Mouse (Mus musculus): ENCODE results near the gene Prdm9. TPM values are rescaled to one million over a fixed set of nuclear protein-coding genes. Genes with fewer than 3 reads are reported as not detected.

The Prdm9 gene
- polyA plus RNA-seq, 1 experiment, result 7.9 TPM

GRCm38 (mm10) chr17:15536457-15536904 lies 27.7 kb downstream of the Prdm9 start:
- Histone ChIP-seq H3K27me3 (ENCODE audit: control insufficient read depth, insufficient read depth, low read length, poor library complexity, severe bottlenecking) (peaks cover 8% of the 10 kb centered on the region), H3K9ac (ENCODE audit: low read depth, poor library complexity, severe bottlenecking) (peak overlapping the region; percentile 29), H3K9me3 (replicated peaks; ENCODE audit: control insufficient read depth, insufficient read depth, low read length, poor library complexity, severe bottlenecking) (no peaks in the 10 kb centered on the region), H3K27ac (ENCODE audit: insufficient read depth, low read length) (no peak overlapping the region), H3K36me3 (ENCODE audit: control insufficient read depth, insufficient read depth, low read length, poor library complexity, severe bottlenecking) (no peaks in the 10 kb centered on the region), H3K4me3 (ENCODE audit: low read depth, low read length) (peak overlapping the region; percentile 57), H3K4me1 (ENCODE audit: control insufficient read depth, insufficient read depth, low read length) (no peaks in the 10 kb centered on the region)
- TF ChIP-seq EP300 (IDR thresholded peaks at IDR 0.05; ENCODE audit: insufficient read depth, low read depth, low read length), result no peak
- TF ChIP-seq CTCF (IDR thresholded peaks at IDR 0.05; ENCODE audit: low read depth, low read length), result no peak
- no peak for TF ChIP-seq POLR2A (IDR thresholded peaks at IDR 0.05; ENCODE audit: insufficient read depth, low read length)

DNA sequence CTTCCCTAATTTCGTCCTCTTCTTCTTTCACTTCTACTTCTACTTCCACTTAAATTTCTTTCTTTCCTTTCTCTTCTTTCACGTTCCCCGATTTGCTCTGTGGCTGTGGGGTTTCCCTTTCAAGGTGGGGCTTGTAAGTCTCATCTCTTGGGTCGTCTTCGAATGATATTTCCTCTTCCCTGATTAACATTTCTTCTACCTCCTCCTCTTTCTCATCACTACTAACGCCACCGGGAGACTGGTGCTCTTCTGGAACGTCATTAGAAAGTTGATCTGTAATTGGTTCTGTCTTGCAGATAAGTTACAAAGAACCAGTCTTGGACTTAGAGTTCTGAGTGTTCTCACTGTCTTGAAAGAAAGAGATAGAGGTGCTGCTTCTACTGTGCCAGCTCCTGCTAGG lies 28.2 kb downstream of the Prdm9 start:
- Histone ChIP-seq H3K4me3 (ENCODE audit: low read depth, low read length) (no peak overlapping the region), H3K9me3 (replicated peaks; ENCODE audit: control insufficient read depth, insufficient read depth, low read length, poor library complexity, severe bottlenecking) (no peaks in the 10 kb centered on the region), H3K27me3 (ENCODE audit: control insufficient read depth, insufficient read depth, low read length, poor library complexity, severe bottlenecking) (peaks cover 8% of the 10 kb centered on the region), H3K9ac (ENCODE audit: low read depth, poor library complexity, severe bottlenecking) (no peak overlapping the region), H3K36me3 (ENCODE audit: control insufficient read depth, insufficient read depth, low read length, poor library complexity, severe bottlenecking) (no peaks in the 10 kb centered on the region), H3K27ac (ENCODE audit: insufficient read depth, low read length) (no peak overlapping the region), H3K4me1 (ENCODE audit: control insufficient read depth, insufficient read depth, low read length) (no peaks in the 10 kb centered on the region)
- TF ChIP-seq CTCF (IDR thresholded peaks at IDR 0.05; ENCODE audit: low read depth, low read length), result no peak
- TF ChIP-seq POLR2A (IDR thresholded peaks at IDR 0.05; ENCODE audit: insufficient read depth, low read length), result no peak
- no peak for TF ChIP-seq EP300 (IDR thresholded peaks at IDR 0.05; ENCODE audit: insufficient read depth, low read depth, low read length)

- Histone ChIP-seq H3K4me3 (ENCODE audit: low read depth, low read length) (no peak overlapping the region), H3K36me3 (ENCODE audit: control insufficient read depth, insufficient read depth, low read length, poor library complexity, severe bottlenecking) (no peaks in the 10 kb centered on the region), H3K27ac (ENCODE audit: insufficient read depth, low read length) (no peak overlapping the region), H3K4me1 (ENCODE audit: control insufficient read depth, insufficient read depth, low read length) (no peaks in the 10 kb centered on the region), H3K9ac (ENCODE audit: low read depth, poor library complexity, severe bottlenecking) (no peak overlapping the region), H3K27me3 (ENCODE audit: control insufficient read depth, insufficient read depth, low read length, poor library complexity, severe bottlenecking) (peaks cover 8% of the 10 kb centered on the region), H3K9me3 (replicated peaks; ENCODE audit: control insufficient read depth, insufficient read depth, low read length, poor library complexity, severe bottlenecking) (no peaks in the 10 kb centered on the region)
- TF ChIP-seq CTCF (IDR thresholded peaks at IDR 0.05; ENCODE audit: low read depth, low read length) (no peak), POLR2A (IDR thresholded peaks at IDR 0.05; ENCODE audit: insufficient read depth, low read length) (no peak)
Observed at GRCm38 (mm10) chr17:15535162-15535800, 28.9 kb downstream of the Prdm9 start.

DNA sequence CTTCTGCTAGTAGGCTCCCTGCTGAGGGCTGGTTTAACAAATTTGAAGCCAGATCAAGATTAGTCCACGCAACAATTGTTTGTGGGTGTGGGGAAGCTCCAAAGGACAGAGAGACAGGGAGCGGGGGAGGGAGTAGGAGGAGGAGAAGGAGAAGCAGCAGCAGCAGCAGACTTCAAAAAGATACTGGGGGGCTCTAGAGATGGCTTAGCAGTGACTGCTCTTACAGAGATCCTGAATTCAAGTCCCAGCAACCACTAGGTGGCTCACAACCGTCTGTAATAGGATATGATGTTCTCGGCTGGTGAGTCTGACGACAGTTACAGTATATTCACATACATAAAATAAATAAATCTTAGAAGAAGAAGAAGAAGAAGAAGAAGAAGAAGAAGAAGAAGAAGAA lies 34.0 kb downstream of the Prdm9 start:
- Histone ChIP-seq H3K9me3 (replicated peaks; ENCODE audit: control insufficient read depth, insufficient read depth, low read length, poor library complexity, severe bottlenecking) (no peaks in the 10 kb centered on the region), H3K9ac (ENCODE audit: low read depth, poor library complexity, severe bottlenecking) (no peak overlapping the region), H3K36me3 (ENCODE audit: control insufficient read depth, insufficient read depth, low read length, poor library complexity, severe bottlenecking) (0 out of 2 replicates have a peak, but pooled peaks cover 4% of the 10 kb centered on the region), H3K4me3 (ENCODE audit: low read depth, low read length) (no peak overlapping the region), H3K27ac (ENCODE audit: insufficient read depth, low read length) (no peak overlapping the region), H3K27me3 (ENCODE audit: control insufficient read depth, insufficient read depth, low read length, poor library complexity, severe bottlenecking) (0 out of 2 replicates have a peak, but pooled peaks cover under 1% of the 10 kb centered on the region), H3K4me1 (ENCODE audit: control insufficient read depth, insufficient read depth, low read length) (no peaks in the 10 kb centered on the region)
- TF ChIP-seq POLR2A (IDR thresholded peaks at IDR 0.05; ENCODE audit: insufficient read depth, low read length), result no peak
- no peak for TF ChIP-seq CTCF (IDR thresholded peaks at IDR 0.05; ENCODE audit: low read depth, low read length)
- TF ChIP-seq EP300 (IDR thresholded peaks at IDR 0.05; ENCODE audit: insufficient read depth, low read depth, low read length), result no peak

GRCm38 (mm10) chr17:15528887-15529286 lies 35.3 kb downstream of the Prdm9 start:
- Histone ChIP-seq H3K4me1 (ENCODE audit: control insufficient read depth, insufficient read depth, low read length) (no peaks in the 10 kb centered on the region), H3K9me3 (replicated peaks; ENCODE audit: control insufficient read depth, insufficient read depth, low read length, poor library complexity, severe bottlenecking) (no peaks in the 10 kb centered on the region)
- no peak for TF ChIP-seq POLR2A (IDR thresholded peaks at IDR 0.05; ENCODE audit: insufficient read depth, low read length)
- TF ChIP-seq CTCF (IDR thresholded peaks at IDR 0.05; ENCODE audit: low read depth, low read length), result no peak
- TF ChIP-seq EP300 (IDR thresholded peaks at IDR 0.05; ENCODE audit: insufficient read depth, low read depth, low read length), result no peak

DNA sequence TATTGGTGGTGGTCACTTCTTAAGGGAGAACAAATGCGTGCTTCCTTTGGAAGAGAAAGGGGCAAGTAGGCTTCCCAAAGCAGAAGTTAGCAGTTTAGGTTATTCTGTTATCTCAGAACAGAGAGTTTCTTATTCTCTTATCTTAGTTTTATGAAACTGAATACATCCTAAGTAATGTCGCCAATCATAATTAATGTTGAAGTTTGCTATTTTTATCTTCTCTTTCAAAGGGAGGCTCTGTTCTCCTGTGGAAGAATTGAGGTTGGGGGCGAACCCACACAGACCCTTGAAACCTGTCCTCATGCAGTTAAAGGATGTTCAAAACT lies 36.4 kb downstream of the Prdm9 start:
- Histone ChIP-seq H3K9me3 (replicated peaks; ENCODE audit: control insufficient read depth, insufficient read depth, low read length, poor library complexity, severe bottlenecking) (no peaks in the 10 kb centered on the region), H3K4me1 (ENCODE audit: control insufficient read depth, insufficient read depth, low read length) (no peaks in the 10 kb centered on the region), H3K27ac (ENCODE audit: insufficient read depth, low read length) (no peak overlapping the region), H3K9ac (ENCODE audit: low read depth, poor library complexity, severe bottlenecking) (peak overlapping the region; percentile 85; the same call in 1 of the 2 replicates), H3K36me3 (ENCODE audit: control insufficient read depth, insufficient read depth, low read length, poor library complexity, severe bottlenecking) (peaks cover 20% of the 10 kb centered on the region), H3K4me3 (ENCODE audit: low read depth, low read length) (0 out of 2 replicates have a peak overlapping the region, but pooled peaks have one; percentile 3), H3K27me3 (ENCODE audit: control insufficient read depth, insufficient read depth, low read length, poor library complexity, severe bottlenecking) (no peaks in the 10 kb centered on the region)
- TF ChIP-seq EP300 (IDR thresholded peaks at IDR 0.05; ENCODE audit: insufficient read depth, low read depth, low read length) (no peak), CTCF (IDR thresholded peaks at IDR 0.05; ENCODE audit: low read depth, low read length) (no peak)

More at GRCm38 (mm10) chr17:15528887-15529286, 35.3 kb downstream of the Prdm9 start:
- H3K9ac ChIP-seq (ENCODE audit: low read depth, poor library complexity, severe bottlenecking), result no peak overlapping the region
- H3K36me3 ChIP-seq (ENCODE audit: control insufficient read depth, insufficient read depth, low read length, poor library complexity, severe bottlenecking), result peaks cover 13% of the 10 kb centered on the region
- H3K27me3 ChIP-seq (ENCODE audit: control insufficient read depth, insufficient read depth, low read length, poor library complexity, severe bottlenecking), result no peaks in the 10 kb centered on the region
- no peak overlapping the region for H3K4me3 ChIP-seq (ENCODE audit: low read depth, low read length)
- no peak overlapping the region for H3K27ac ChIP-seq (ENCODE audit: insufficient read depth, low read length)

Data from ES-Bruce4 (cell line).